Mouse (Mus musculus) erythroblast, embryonic 14.5 days (primary cell): ENCODE results near the gene Kcnj5.

Experiments
- GATA1 ChIP-seq: IDR thresholded peaks from 2 replicates; pipeline ENCODE4 v1.6.1; 2012; ENCODE audit warnings: low read length, inconsistent platforms, mixed read lengths
- TAL1 ChIP-seq: IDR thresholded peaks from 3 replicates; pipeline ENCODE4 v1.6.1; 2012; ENCODE audit warnings: low read length, inconsistent platforms, mixed read lengths

- no peak for TF ChIP-seq GATA1
- TF ChIP-seq TAL1 = no peak
Measured at GRCm38 (mm10) chr9:32271896-32272444, 72.2 kb downstream of the Kcnj5 start.
